Mouse (Mus musculus): ENCODE data around the gene Mien1. TPM values are rescaled to one million over a fixed set of nuclear protein-coding genes. Genes with fewer than 3 reads are reported as not detected.

Gene Mien1
- total and polyA plus RNA-seq, 2 experiments from 2014 or later: 73.1 to 272 TPM

DNA sequence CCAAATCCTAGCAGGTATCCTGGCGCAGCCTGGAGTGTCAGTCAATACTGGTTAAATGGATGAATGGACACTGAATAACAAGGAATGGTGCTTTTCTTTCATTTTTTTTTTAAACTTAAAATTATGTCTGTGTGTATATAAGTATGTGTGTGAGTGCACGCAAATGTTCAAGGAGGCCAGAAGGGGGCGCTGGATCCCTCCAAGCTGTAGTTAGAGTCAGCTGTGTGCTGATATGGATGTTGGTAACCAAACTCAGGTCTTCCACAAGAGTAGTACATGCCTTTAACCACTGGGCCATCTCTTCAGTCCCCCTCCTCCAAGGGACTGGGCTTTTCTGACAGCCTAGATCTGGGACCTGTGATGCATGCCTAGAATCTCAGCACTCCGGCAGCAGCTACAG is 16.7 kb upstream of the Mien1 start:
- DNase-seq: no peak
- Histone ChIP-seq H3K27me3 (ENCODE audit: insufficient read depth, low read length) (peaks cover 12% of the 10 kb centered on the region), H3K27ac (ENCODE audit: low read depth, low read length) (no peak overlapping the region), H3K4me2 (ENCODE audit: low read depth) (no peak overlapping the region), H3K9me3 (ENCODE audit: low read length) (no peaks in the 10 kb centered on the region), H3K4me3 (ENCODE audit: low read depth, low read length) (no peak overlapping the region), H3K9ac (no peak overlapping the region), H3K4me1 (ENCODE audit: insufficient read depth) (no peaks in the 10 kb centered on the region), H3K36me3 (ENCODE audit: insufficient read depth) (no peaks in the 10 kb centered on the region)
- peak; percentile 43 for TF ChIP-seq CTCF (IDR thresholded peaks at IDR 0.05; ENCODE audit: low read depth)
- 82% methylated on average over 4 of the region's 4 CpGs for WGBS
- no peak for ATAC-seq

DNA sequence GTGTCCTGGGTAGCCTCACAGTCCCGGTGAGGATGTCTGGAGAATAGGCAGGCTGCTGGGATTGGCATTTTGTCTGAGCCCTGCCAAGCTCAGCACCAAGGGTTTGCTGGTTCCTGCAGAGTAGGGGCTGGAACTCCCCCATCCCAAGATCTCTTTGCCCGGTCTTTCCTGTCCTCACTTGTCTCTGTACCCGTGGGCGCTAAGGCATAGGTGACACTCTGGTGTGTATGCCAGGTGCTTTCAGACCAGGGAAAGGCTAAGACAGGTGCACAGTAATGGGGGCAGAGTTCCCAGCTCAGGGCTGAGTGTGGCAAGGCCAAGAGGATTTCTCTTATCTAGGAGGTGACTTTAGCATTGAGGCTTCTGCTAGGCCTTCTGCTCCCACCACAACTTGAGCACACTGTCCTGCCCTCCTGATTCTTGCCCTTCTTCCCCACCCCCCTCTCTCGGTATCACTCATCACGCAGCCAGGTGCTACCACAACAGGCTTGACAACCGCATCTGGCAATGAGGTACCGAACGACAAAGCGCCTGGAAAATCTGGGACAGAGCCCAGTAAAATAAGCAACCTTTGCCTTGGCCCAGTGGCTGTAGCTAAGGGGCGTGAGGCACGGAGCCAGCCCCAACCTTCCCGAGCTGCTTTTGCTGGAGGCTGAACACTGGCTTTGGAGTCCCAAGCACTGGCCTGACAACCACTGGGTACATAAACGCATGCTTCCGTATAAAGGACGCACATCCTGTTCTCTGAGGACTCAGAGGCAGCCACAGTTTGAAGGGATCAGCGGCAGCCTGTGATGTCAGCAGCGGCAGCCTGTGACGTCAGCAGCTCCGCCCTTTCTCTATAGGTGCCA is 11.4 kb upstream of the Mien1 start:
- Histone ChIP-seq H3K4me2 (ENCODE audit: low read depth) (no peak overlapping the region), H3K4me3 (ENCODE audit: low read depth, low read length) (no peak overlapping the region), H3K27me3 (ENCODE audit: insufficient read depth, low read length) (peaks cover 19% of the 10 kb centered on the region), H3K27ac (ENCODE audit: low read depth, low read length) (no peak overlapping the region), H3K9ac (no peak overlapping the region), H3K36me3 (ENCODE audit: insufficient read depth) (no peaks in the 10 kb centered on the region), H3K4me1 (ENCODE audit: insufficient read depth) (no peaks in the 10 kb centered on the region), H3K9me3 (ENCODE audit: low read length) (no peaks in the 10 kb centered on the region)
- TF ChIP-seq CTCF (IDR thresholded peaks at IDR 0.05; ENCODE audit: low read depth): no peak
- no peak for ATAC-seq
- DNase-seq: no peak
- 82% methylated on average over 20 of the region's 20 CpGs for WGBS

DNA sequence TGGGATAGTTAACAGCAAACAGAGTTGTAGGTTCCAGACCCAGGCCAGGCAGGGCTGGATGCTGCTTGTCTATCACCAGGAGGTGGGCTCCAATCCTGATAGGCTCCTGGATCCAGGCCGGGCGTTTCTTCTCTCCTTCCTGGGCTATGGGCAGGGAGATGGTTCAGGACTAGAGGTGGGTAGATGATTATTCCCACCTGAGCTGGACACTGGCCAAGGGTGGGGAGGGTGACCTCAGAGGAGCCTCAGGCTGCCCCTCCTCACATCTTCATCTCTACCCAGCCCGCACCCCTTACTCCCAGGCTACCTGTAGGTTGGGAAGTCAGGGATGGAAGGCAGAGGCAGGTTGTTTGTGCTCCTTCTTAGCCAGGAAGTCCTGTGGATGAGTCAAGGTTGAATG is 10.6 kb upstream of the Mien1 start:
- TF ChIP-seq CTCF (IDR thresholded peaks at IDR 0.05; ENCODE audit: low read depth): no peak
- no peaks in the 10 kb centered on the region for H3K4me1 ChIP-seq (ENCODE audit: insufficient read depth)
- WGBS: 88% methylated on average over 3 of the region's 3 CpGs
- H3K4me2 ChIP-seq (ENCODE audit: low read depth): no peak overlapping the region
- ATAC-seq (no peak), DNase-seq (no peak)
- H3K36me3 ChIP-seq (ENCODE audit: insufficient read depth): no peaks in the 10 kb centered on the region
- H3K27me3 ChIP-seq (ENCODE audit: insufficient read depth, low read length): peaks cover 19% of the 10 kb centered on the region
- H3K9ac ChIP-seq: no peak overlapping the region
- H3K9me3 ChIP-seq (ENCODE audit: low read length): no peaks in the 10 kb centered on the region
- H3K27ac ChIP-seq (ENCODE audit: low read depth, low read length): no peak overlapping the region
- no peak overlapping the region for H3K4me3 ChIP-seq (ENCODE audit: low read depth, low read length)

DNA sequence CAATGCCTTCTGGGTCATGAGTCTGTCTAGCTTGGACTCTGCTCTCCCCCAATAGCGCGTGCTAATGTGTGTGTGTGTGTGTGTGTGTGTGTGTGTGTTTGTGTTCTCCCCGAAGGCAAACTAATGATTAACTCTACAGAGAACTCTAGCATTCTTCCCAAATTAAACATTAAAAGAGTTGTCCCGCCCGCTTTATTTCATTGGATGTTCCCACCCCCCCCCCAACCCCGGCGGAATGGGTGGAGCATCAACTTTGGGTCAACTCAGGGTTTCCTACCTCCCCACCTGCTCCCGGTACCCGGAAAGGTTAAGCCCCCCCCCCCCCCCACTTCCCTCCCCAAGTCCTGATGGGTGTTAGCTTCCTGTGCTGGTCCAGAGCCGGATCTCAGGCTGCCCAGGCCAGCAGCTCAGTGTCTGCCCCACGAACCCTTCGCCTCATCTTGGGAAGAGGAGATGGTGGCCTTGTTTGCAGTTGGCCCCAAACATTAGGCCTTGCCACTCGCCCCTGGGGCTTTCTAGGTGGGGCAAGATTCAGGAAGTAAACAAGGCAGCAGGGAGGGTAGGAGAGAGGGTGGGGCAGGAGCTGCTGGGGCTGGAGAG is 9.5 kb upstream of the Mien1 start:
- Histone ChIP-seq H3K4me1 (ENCODE audit: insufficient read depth) (no peaks in the 10 kb centered on the region), H3K9ac (no peak overlapping the region), H3K27me3 (ENCODE audit: insufficient read depth, low read length) (peaks cover 19% of the 10 kb centered on the region), H3K4me2 (ENCODE audit: low read depth) (no peak overlapping the region), H3K9me3 (ENCODE audit: low read length) (no peaks in the 10 kb centered on the region), H3K36me3 (ENCODE audit: insufficient read depth) (no peaks in the 10 kb centered on the region), H3K4me3 (ENCODE audit: low read depth, low read length) (no peak overlapping the region), H3K27ac (ENCODE audit: low read depth, low read length) (no peak overlapping the region)
- ATAC-seq: no peak
- WGBS: 45% methylated on average over 13 of the region's 13 CpGs
- no peak for DNase-seq
- TF ChIP-seq CTCF (IDR thresholded peaks at IDR 0.05; ENCODE audit: low read depth): no peak

DNA sequence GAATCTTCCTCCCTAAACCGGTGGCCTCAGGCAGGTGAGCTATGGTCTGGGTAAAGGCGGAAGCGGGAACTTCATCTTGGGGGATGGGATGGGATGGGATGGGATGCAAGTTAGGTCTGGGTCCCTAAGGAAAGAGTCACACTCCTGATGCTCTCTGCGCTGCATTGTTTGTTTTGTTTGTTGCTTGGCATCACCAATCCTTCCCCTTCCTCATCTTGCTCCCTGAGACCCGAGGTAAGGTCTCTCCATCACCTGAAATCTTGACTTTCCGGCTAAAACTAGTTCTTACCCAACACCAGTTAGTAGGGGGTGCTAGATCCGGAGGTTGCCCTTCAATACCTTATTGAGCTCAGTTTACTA is 8.7 kb upstream of the Mien1 start:
- no peak overlapping the region for H3K9ac ChIP-seq
- H3K4me1 ChIP-seq (ENCODE audit: insufficient read depth): no peaks in the 10 kb centered on the region
- no peaks in the 10 kb centered on the region for H3K36me3 ChIP-seq (ENCODE audit: insufficient read depth)
- WGBS: 24% methylated on average over 7 of the region's 7 CpGs
- peaks cover 19% of the 10 kb centered on the region for H3K27me3 ChIP-seq (ENCODE audit: insufficient read depth, low read length)
- no peak for TF ChIP-seq CTCF (IDR thresholded peaks at IDR 0.05; ENCODE audit: low read depth)
- H3K9me3 ChIP-seq (ENCODE audit: low read length): no peaks in the 10 kb centered on the region
- H3K27ac ChIP-seq (ENCODE audit: low read depth, low read length): no peak overlapping the region
- no peak for DNase-seq
- peak overlapping the region; percentile 1; the same call in 1 of the 2 replicates for H3K4me2 ChIP-seq (ENCODE audit: low read depth)
- ATAC-seq: no peak
- peak overlapping the region; percentile 0; the same call in 1 of the 2 replicates for H3K4me3 ChIP-seq (ENCODE audit: low read depth, low read length)

DNA sequence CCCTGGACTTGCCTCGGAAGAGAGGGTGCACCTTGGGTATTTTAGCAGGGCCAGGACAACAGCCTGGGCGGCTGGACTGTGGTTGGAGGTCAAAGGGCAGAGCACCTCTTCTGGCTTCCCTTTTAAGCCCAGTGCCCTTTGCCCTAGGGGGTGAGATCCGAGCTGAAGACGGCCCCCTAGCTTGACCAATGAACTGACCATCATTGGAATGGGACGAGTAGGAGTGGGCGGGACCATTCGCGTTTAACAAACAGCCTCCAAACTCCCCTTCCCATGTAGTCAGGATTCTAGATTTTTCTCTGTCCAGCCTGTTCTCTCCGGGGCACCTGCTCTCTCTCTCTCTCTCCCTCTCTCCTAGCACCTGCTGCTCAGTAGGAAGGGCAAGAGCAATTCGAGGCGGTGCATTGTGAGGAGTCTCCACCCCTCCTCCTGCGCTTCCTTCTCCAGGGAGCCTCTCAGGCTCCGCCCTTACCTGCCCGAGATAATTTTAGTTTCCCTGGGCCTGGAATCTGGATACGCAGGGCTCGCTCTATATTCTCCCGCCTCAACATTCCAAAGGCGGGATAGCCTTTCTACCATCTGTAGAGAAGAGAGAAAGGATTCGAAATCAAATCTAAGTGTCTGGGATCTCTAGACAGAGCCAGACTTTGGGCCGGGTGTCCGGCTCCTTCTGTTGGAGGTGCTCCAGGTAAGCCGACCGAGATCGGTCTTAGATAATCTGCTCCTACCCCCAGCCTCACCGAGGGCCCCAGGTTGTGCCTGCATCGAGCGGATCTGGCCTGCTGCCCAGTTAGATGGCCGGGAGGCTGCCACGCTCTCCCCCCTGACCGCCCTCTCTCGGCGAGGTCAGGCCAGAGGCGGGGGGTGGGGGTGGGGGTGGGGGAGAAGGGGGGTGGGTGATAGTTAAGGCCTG is 8.0 kb upstream of the Mien1 start:
- H3K4me2 ChIP-seq (ENCODE audit: low read depth): peak overlapping the region; percentile 1; the same call in 1 of the 2 replicates
- peak overlapping the region; percentile 0; the same call in 1 of the 2 replicates for H3K4me3 ChIP-seq (ENCODE audit: low read depth, low read length)
- H3K27ac ChIP-seq (ENCODE audit: low read depth, low read length): no peak overlapping the region
- H3K9ac ChIP-seq: no peak overlapping the region
- ATAC-seq (no peak), DNase-seq (no peak)
- no peaks in the 10 kb centered on the region for H3K36me3 ChIP-seq (ENCODE audit: insufficient read depth)
- TF ChIP-seq CTCF (IDR thresholded peaks at IDR 0.05; ENCODE audit: low read depth): no peak
- H3K9me3 ChIP-seq (ENCODE audit: low read length): no peaks in the 10 kb centered on the region
- WGBS: 5% methylated on average over 27 of the region's 33 CpGs
- peaks cover 19% of the 10 kb centered on the region for H3K27me3 ChIP-seq (ENCODE audit: insufficient read depth, low read length)
- H3K4me1 ChIP-seq (ENCODE audit: insufficient read depth): no peaks in the 10 kb centered on the region
